Mouse (Mus musculus) liver, embryonic 13.5 days (tissue): Measurements from ENCODE around the gene Tspan31. TPM values are rescaled to one million over a fixed set of nuclear protein-coding genes. Genes with fewer than 3 reads are reported as not detected.
A peak's percentile ranks its signal among the peaks of the same experiment; 100 is the strongest.

Experiments
- ATAC-seq: fragments of 200-750 bp; cut with Nextera tagmentation; 2 replicates; pipeline ENCODE4 v1.8.0; 2017; ENCODE audit warnings: low read depth, mild to moderate bottlenecking, moderate number of reproducible peaks, moderate library complexity
- DNase-seq: peaks from one replicate; pipeline ENCODE4 v3.0.0; 2022
- H3K27ac ChIP-seq: fragments of 300-500 bp; sonication (generic); 2 replicates; pipeline ENCODE4 v1.5.1; 2015; ENCODE audit warnings: moderate library complexity, mild to moderate bottlenecking, inconsistent platforms
- H3K27me3 ChIP-seq: fragments of 300-500 bp; sonication (generic); 2 replicates; pipeline ENCODE4 v1.6.1; 2015; ENCODE audit warnings: mild to moderate bottlenecking, inconsistent platforms
- H3K36me3 ChIP-seq: fragments of 300-500 bp; sonication (generic); 2 replicates; pipeline ENCODE4 v1.6.1; 2015; ENCODE audit warnings: mild to moderate bottlenecking, inconsistent platforms
- H3K4me1 ChIP-seq: fragments of 300-500 bp; sonication (generic); replicated peaks from 2 replicates; pipeline ENCODE4 v1.6.1; 2015; ENCODE audit warnings: inconsistent platforms
- H3K4me2 ChIP-seq: fragments of 300-500 bp; sonication (generic); 2 replicates; pipeline ENCODE4 v1.6.1; 2015; ENCODE audit warnings: inconsistent platforms, mild to moderate bottlenecking, moderate library complexity
- H3K4me3 ChIP-seq: fragments of 300-500 bp; sonication (generic); replicated peaks from 2 replicates; pipeline ENCODE4 v1.5.1; 2015; ENCODE audit warnings: mild to moderate bottlenecking, inconsistent platforms
- H3K9ac ChIP-seq: fragments of 300-500 bp; sonication (generic); 2 replicates; pipeline ENCODE4 v1.6.1; 2015; ENCODE audit warnings: mild to moderate bottlenecking, inconsistent platforms
- H3K9me3 ChIP-seq: fragments of 300-500 bp; sonication (generic); replicated peaks from 2 replicates; pipeline ENCODE4 v1.6.1; 2016; ENCODE audit warnings: inconsistent platforms
- WGBS: fragments of 180-500 bp; shearing (Covaris S2); methylation state at CpG from one replicate; pipeline ENCODE4 v1.1.7; 2015; ENCODE audit not compliant: insufficient replicate concordance; 5-methylcytosine and 5-hydroxymethylcytosine counted together
- polyA plus RNA-seq: library from polyadenylated mRNA; unstranded; fragments of >200 nt; fragmentation: Nextera tagmentation; extraction: Ambion mirVana; gene quantifications from 2 replicates; pipeline ENCODE4 v1.2.1, GENCODE M21; 2015

Tspan31 gene
- polyA plus RNA-seq, 1 experiment from 2014 or later = 69.4 TPM

GRCm38 (mm10) chr10:127083292-127083914 is 13.3 kb upstream of the Tspan31 start:
- WGBS = 59% methylated on average over 8 of the region's 8 CpGs
- H3K27me3 ChIP-seq = peaks cover 56% of the 10 kb centered on the region

GRCm38 (mm10) chr10:127081996-127082620 is 12.0 kb upstream of the Tspan31 start:
- 49% methylated on average over 8 of the region's 8 CpGs for WGBS
- Histone ChIP-seq H3K9me3 (no peaks in the 10 kb centered on the region), H3K4me1 (peaks cover 56% of the 10 kb centered on the region), H3K27me3 (peaks cover 68% of the 10 kb centered on the region), H3K36me3 (no peaks in the 10 kb centered on the region; the same call in 1 of the 2 replicates), H3K9ac (no peak overlapping the region), H3K4me3 (no peak overlapping the region), H3K27ac (no peak overlapping the region), H3K4me2 (peak overlapping the region; percentile 50; the same call in 1 of the 2 replicates)
- no peak for DNase-seq
- no peak for ATAC-seq

More at GRCm38 (mm10) chr10:127083292-127083914, 13.3 kb upstream of the Tspan31 start:
- Histone ChIP-seq H3K9ac (no peak overlapping the region), H3K4me3 (no peak overlapping the region), H3K4me1 (peaks cover 43% of the 10 kb centered on the region), H3K36me3 (no peaks in the 10 kb centered on the region; the same call in 1 of the 2 replicates), H3K27ac (no peak overlapping the region), H3K4me2 (no peak overlapping the region), H3K9me3 (no peaks in the 10 kb centered on the region)
- ATAC-seq = no peak
- DNase-seq = no peak

GRCm38 (mm10) chr10:127080901-127081780 is 11.1 kb upstream of the Tspan31 start:
- ATAC-seq (no peak), DNase-seq (no peak)
- H3K27ac ChIP-seq = no peak overlapping the region
- peaks cover 76% of the 10 kb centered on the region for H3K27me3 ChIP-seq
- WGBS = 22% methylated on average over 48 of the region's 48 CpGs
- H3K4me3 ChIP-seq = peak overlapping the region; percentile 26
- H3K4me1 ChIP-seq = peaks cover 65% of the 10 kb centered on the region
- no peaks in the 10 kb centered on the region for H3K9me3 ChIP-seq
- H3K36me3 ChIP-seq = no peaks in the 10 kb centered on the region; the same call in 1 of the 2 replicates
- no peak overlapping the region for H3K9ac ChIP-seq
- H3K4me2 ChIP-seq = peak overlapping the region; percentile 50

- H3K4me1 ChIP-seq = peaks cover 78% of the 10 kb centered on the region
- ATAC-seq (no peak), DNase-seq (no peak)
- peak overlapping the region; percentile 49 for H3K4me3 ChIP-seq
- H3K27me3 ChIP-seq = peaks cover 88% of the 10 kb centered on the region
- H3K36me3 ChIP-seq = no peaks in the 10 kb centered on the region; the same call in 1 of the 2 replicates
- H3K4me2 ChIP-seq = peak overlapping the region; percentile 70
- H3K9me3 ChIP-seq = no peaks in the 10 kb centered on the region
- H3K27ac ChIP-seq = no peak overlapping the region
- WGBS = 37% methylated on average over 64 of the region's 70 CpGs
- peak overlapping the region; percentile 36; the same call in 1 of the 2 replicates for H3K9ac ChIP-seq
These were observed 9.8 kb upstream of the Tspan31 start for GRCm38 (mm10) chr10:127079665-127080391.

GRCm38 (mm10) chr10:127078677-127079575 is 8.9 kb upstream of the Tspan31 start:
- Histone ChIP-seq H3K4me1 (peaks cover 79% of the 10 kb centered on the region), H3K4me2 (peak overlapping the region; percentile 70), H3K4me3 (peak overlapping the region; percentile 49), H3K36me3 (no peaks in the 10 kb centered on the region; the same call in 1 of the 2 replicates), H3K9me3 (no peaks in the 10 kb centered on the region), H3K27me3 (peaks cover 87% of the 10 kb centered on the region), H3K27ac (no peak overlapping the region), H3K9ac (peak overlapping the region; percentile 36)
- ATAC-seq = no peak
- 3% methylated on average over 35 of the region's 49 CpGs for WGBS
- no peak for DNase-seq

GRCm38 (mm10) chr10:127078001-127078676 is 8.1 kb upstream of the Tspan31 start:
- H3K36me3 ChIP-seq = no peaks in the 10 kb centered on the region; the same call in 1 of the 2 replicates
- peaks cover 79% of the 10 kb centered on the region for H3K4me1 ChIP-seq
- H3K27ac ChIP-seq = no peak overlapping the region
- H3K9me3 ChIP-seq = no peaks in the 10 kb centered on the region
- H3K9ac ChIP-seq = no peak overlapping the region
- peaks cover 80% of the 10 kb centered on the region for H3K27me3 ChIP-seq
- no peak for DNase-seq
- no peak overlapping the region for H3K4me3 ChIP-seq
- 38% methylated on average over 12 of the region's 12 CpGs for WGBS
- H3K4me2 ChIP-seq = peak overlapping the region; percentile 70; the same call in 1 of the 2 replicates
- ATAC-seq = no peak

GRCm38 (mm10) chr10:127077515-127077914 is 7.5 kb upstream of the Tspan31 start:
- H3K27ac ChIP-seq = no peak overlapping the region
- ATAC-seq (no peak), DNase-seq (no peak)
- no peak overlapping the region for H3K9ac ChIP-seq
- no peak overlapping the region for H3K4me2 ChIP-seq
- H3K27me3 ChIP-seq = peaks cover 73% of the 10 kb centered on the region
- WGBS = 53% methylated on average over 10 of the region's 10 CpGs
- no peaks in the 10 kb centered on the region for H3K9me3 ChIP-seq
- H3K36me3 ChIP-seq = no peaks in the 10 kb centered on the region; the same call in 1 of the 2 replicates
- no peak overlapping the region for H3K4me3 ChIP-seq
- peaks cover 76% of the 10 kb centered on the region for H3K4me1 ChIP-seq

- H3K9ac ChIP-seq = peak overlapping the region; percentile 40; the same call in 1 of the 2 replicates
- H3K36me3 ChIP-seq = no peaks in the 10 kb centered on the region; the same call in 1 of the 2 replicates
- no peak for DNase-seq
- 24% methylated on average over 4 of the region's 4 CpGs for WGBS
- H3K4me2 ChIP-seq = peak overlapping the region; percentile 52
- H3K4me1 ChIP-seq = peaks cover 67% of the 10 kb centered on the region
- ATAC-seq = peak; percentile 5; the same call in 1 of the 2 replicates
- H3K27me3 ChIP-seq = peaks cover 59% of the 10 kb centered on the region
- H3K9me3 ChIP-seq = no peaks in the 10 kb centered on the region
- H3K27ac ChIP-seq = no peak overlapping the region
- H3K4me3 ChIP-seq = peak overlapping the region; percentile 21
These were observed 6.0 kb upstream of the Tspan31 start for GRCm38 (mm10) chr10:127076082-127076481.

GRCm38 (mm10) chr10:127075651-127076050 is 5.6 kb upstream of the Tspan31 start:
- H3K4me2 ChIP-seq = peak overlapping the region; percentile 52
- H3K9me3 ChIP-seq = no peaks in the 10 kb centered on the region
- H3K4me1 ChIP-seq = peaks cover 67% of the 10 kb centered on the region
- no peak overlapping the region for H3K27ac ChIP-seq
- ATAC-seq (no peak), DNase-seq (no peak)
- WGBS = 15% methylated on average over 8 of the region's 8 CpGs
- peaks cover 55% of the 10 kb centered on the region for H3K27me3 ChIP-seq
- H3K4me3 ChIP-seq = peak overlapping the region; percentile 21
- no peaks in the 10 kb centered on the region; the same call in 1 of the 2 replicates for H3K36me3 ChIP-seq
- H3K9ac ChIP-seq = peak overlapping the region; percentile 40; the same call in 1 of the 2 replicates
